20 mouse cellular contexts compared by ENCODE assay signal in the genomic region with DNA sequence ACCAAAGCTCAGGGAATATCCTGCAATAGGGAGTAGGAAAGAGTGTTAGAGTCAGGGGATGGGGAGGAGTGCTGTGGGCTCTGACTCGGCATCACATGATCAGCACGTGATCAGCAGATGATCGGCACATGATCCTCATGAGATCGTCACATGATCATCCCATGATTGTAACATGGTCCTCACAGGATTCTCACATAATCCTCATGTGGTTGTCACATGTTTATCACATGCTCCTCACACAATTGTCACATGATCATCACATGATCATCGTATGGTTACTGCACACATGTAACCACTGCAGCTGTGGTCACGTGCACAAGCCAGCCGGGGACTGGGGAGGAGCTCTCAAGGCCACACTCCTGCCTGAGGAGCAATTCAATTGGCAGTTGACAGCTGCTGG.
DNase-seq lines count a peak whose midpoint lies in the region; ATAC-seq and TF ChIP-seq lines count a peak whose summit lies in the region.
"Had no signal": no experiment of that assay in that cellular context is flagged by ENCODE, and none has a peak within 500 bp of the region (broad histone marks: within the 10 kb centered on the region; RNA-seq: fewer than 3 reads in every experiment).

No protein-coding gene starts in this region.

- H3K27ac ChIP-seq in forebrain, embryonic 12.5 days: no peak overlapping the region
- no peak overlapping the region for H3K27ac ChIP-seq in forebrain, embryonic 15.5 days (replicated peaks)
- H3K27ac ChIP-seq: embryonic facial prominence, embryonic 15.5 days; forebrain, embryonic 10.5 days; gastrocnemius, adult 2 months; hindbrain, embryonic 15.5 days had no signal

- 85% methylated on average over 7 of the region's 7 CpGs for WGBS in forebrain, embryonic 12.5 days
- WGBS in forebrain, embryonic 15.5 days: 82% methylated on average over 7 of the region's 7 CpGs

- no peak overlapping the region for H3K4me2 ChIP-seq in forebrain, embryonic 12.5 days
- H3K4me2 ChIP-seq in forebrain, embryonic 15.5 days (replicated peaks): no peak overlapping the region
- H3K4me2 ChIP-seq in myocyte (ENCODE audit: low read depth): no peak overlapping the region
- H3K4me2 ChIP-seq: embryonic facial prominence, embryonic 15.5 days; heart, embryonic 12.5 days; hindbrain, embryonic 15.5 days had no signal

- no peak overlapping the region for H3K9ac ChIP-seq in forebrain, embryonic 12.5 days
- H3K9ac ChIP-seq in forebrain, embryonic 15.5 days (replicated peaks): no peak overlapping the region
- H3K9ac ChIP-seq: embryonic facial prominence, embryonic 15.5 days; heart, embryonic 12.5 days; hindbrain, embryonic 15.5 days had no signal

- no peaks in the 10 kb centered on the region for H3K36me3 ChIP-seq in forebrain, embryonic 12.5 days (replicated peaks)
- no peaks in the 10 kb centered on the region for H3K36me3 ChIP-seq in forebrain, embryonic 15.5 days
- H3K36me3 ChIP-seq in myocyte (ENCODE audit: control insufficient read depth, insufficient read depth): no peaks in the 10 kb centered on the region
- H3K36me3 ChIP-seq: embryonic facial prominence, embryonic 15.5 days; forebrain, embryonic 10.5 days; heart, embryonic 12.5 days; hindbrain, embryonic 15.5 days had no signal

- no peak overlapping the region for H3K4me3 ChIP-seq in forebrain, embryonic 12.5 days (replicated peaks)
- no peak overlapping the region for H3K4me3 ChIP-seq in forebrain, embryonic 15.5 days
- H3K4me3 ChIP-seq in myocyte: no peak overlapping the region
- H3K4me3 ChIP-seq: embryonic facial prominence, embryonic 15.5 days; erythroblast, embryonic 14.5 days; forebrain, embryonic 10.5 days; gastrocnemius, adult 2 months; heart, embryonic 12.5 days; hindbrain, embryonic 15.5 days had no signal

- ATAC-seq in forebrain, embryonic 12.5 days (ENCODE audit: low FRiP score): 0 out of 2 replicates have a peak, but pooled peaks have one; percentile 36
- no peak for ATAC-seq in forebrain, embryonic 15.5 days (replicated peaks)
- ATAC-seq: activated CD4-positive, CD25-positive, alpha-beta regulatory T cell, adult 4 months had no signal

- DNase-seq in retina, postnatal 1 day: peak; percentile 59
- no peak for DNase-seq in retina, embryonic 14.5 days (ENCODE audit: low spot score)
- DNase-seq in testis, postnatal 14 days (ENCODE audit: low spot score): no peak
- no peak for DNase-seq in adrenal gland, postnatal 36 days
- DNase-seq: adrenal gland, postnatal 14 days; cerebellum, adult 2 months; cerebellum, postnatal 14 days; embryo, embryonic 11 days; gastrocnemius, adult 2 months; gastrocnemius, postnatal 25 days; kidney, adult 11 months had no signal

- H3K4me1 ChIP-seq in forebrain, embryonic 12.5 days: peaks cover 33% of the 10 kb centered on the region
- peaks cover 44% of the 10 kb centered on the region for H3K4me1 ChIP-seq in forebrain, embryonic 15.5 days

- no peak overlapping the region for H3ac ChIP-seq in myocyte (ENCODE audit: control insufficient read depth, insufficient read length)

- TF ChIP-seq POLR2A in myocyte (IDR thresholded peaks at IDR 0.05; ENCODE audit: insufficient read length, low read depth): no peak

- no peaks in the 10 kb centered on the region for H3K9me3 ChIP-seq in forebrain, embryonic 12.5 days
- no peaks in the 10 kb centered on the region for H3K9me3 ChIP-seq in forebrain, embryonic 15.5 days
- H3K9me3 ChIP-seq: embryonic facial prominence, embryonic 15.5 days; forebrain, embryonic 10.5 days; heart, embryonic 12.5 days; hindbrain, embryonic 15.5 days had no signal

- H3K27me3 ChIP-seq in forebrain, embryonic 12.5 days: no peaks in the 10 kb centered on the region
- H3K27me3 ChIP-seq in forebrain, embryonic 15.5 days: no peaks in the 10 kb centered on the region
- H3K27me3 ChIP-seq in myocyte (ENCODE audit: control insufficient read depth, insufficient read depth, insufficient read length): no peaks in the 10 kb centered on the region
- H3K27me3 ChIP-seq: embryonic facial prominence, embryonic 15.5 days; heart, embryonic 12.5 days; hindbrain, embryonic 15.5 days had no signal

- no peaks in the 10 kb centered on the region for H3K79me2 ChIP-seq in myocyte (ENCODE audit: control insufficient read depth, insufficient read depth)

TF ChIP-seq in myocyte, 11 proteins besides CTCF, POLR2A, EP300 and RAD21:
- peak; percentile 13 for TF ChIP-seq USF1 (IDR thresholded peaks at IDR 0.05; ENCODE audit: low read depth)
- TF ChIP-seq CEBPB (IDR thresholded peaks at IDR 0.05; ENCODE audit: insufficient read depth, poor library complexity, severe bottlenecking): no peak
